Mouse (Mus musculus) heart, embryonic 13.5 days (tissue): ENCODE measurements around the gene Azi2. TPM values are rescaled to one million over a fixed set of nuclear protein-coding genes. Genes with fewer than 3 reads are reported as not detected.

Source experiments
- ATAC-seq: fragments of 200-750 bp; cut with Nextera tagmentation; 2 replicates; pipeline ENCODE4 v1.8.0; 2017; ENCODE audit warnings: moderate TSS enrichment; ENCODE audit not compliant: insufficient number of reproducible peaks, low FRiP score, low TSS enrichment; ENCODE audit errors: extremely low read depth
- H3K27ac ChIP-seq: fragments of 300-500 bp; sonication (generic); replicated peaks from 2 replicates; pipeline ENCODE4 v1.5.1; 2015; ENCODE audit warnings: moderate library complexity, mild to moderate bottlenecking, inconsistent platforms
- H3K27me3 ChIP-seq: fragments of 300-500 bp; sonication (generic); replicated peaks from 2 replicates; pipeline ENCODE4 v1.6.1; 2015; ENCODE audit warnings: mild to moderate bottlenecking, inconsistent platforms
- H3K36me3 ChIP-seq: fragments of 300-500 bp; sonication (generic); 2 replicates; pipeline ENCODE4 v1.6.1; 2015; ENCODE audit warnings: mild to moderate bottlenecking, inconsistent platforms
- H3K4me1 ChIP-seq: fragments of 300-500 bp; sonication (generic); 2 replicates; pipeline ENCODE4 v1.6.1; 2015; ENCODE audit warnings: inconsistent platforms
- H3K4me2 ChIP-seq: fragments of 300-500 bp; sonication (generic); 2 replicates; pipeline ENCODE4 v1.6.1; 2015; ENCODE audit warnings: inconsistent platforms, mild to moderate bottlenecking, moderate library complexity
- H3K4me3 ChIP-seq: fragments of 300-500 bp; sonication (generic); 2 replicates; pipeline ENCODE4 v1.5.1; 2015; ENCODE audit warnings: moderate library complexity, mild to moderate bottlenecking, inconsistent platforms
- H3K9ac ChIP-seq: fragments of 300-500 bp; sonication (generic); 2 replicates; pipeline ENCODE4 v1.6.1; 2015; ENCODE audit warnings: inconsistent platforms, mild to moderate bottlenecking, moderate library complexity
- H3K9me3 ChIP-seq: fragments of 300-500 bp; sonication (generic); 2 replicates; pipeline ENCODE4 v1.6.1; 2016; ENCODE audit warnings: inconsistent platforms
- WGBS: fragments of 180-500 bp; shearing (Covaris S2); methylation state at CpG from one replicate; pipeline ENCODE4 v1.1.7; 2015; ENCODE audit warnings: mixed read lengths; 5-methylcytosine and 5-hydroxymethylcytosine counted together
- polyA plus RNA-seq: library from polyadenylated mRNA; unstranded; fragments of >200 nt; fragmentation: Nextera tagmentation; extraction: Ambion mirVana; gene quantifications from 2 replicates; pipeline ENCODE4 v1.2.1, GENCODE M21; 2015

The Azi2 gene
- polyA plus RNA-seq, 1 experiment from 2014 or later, result 56.6 TPM

DNA sequence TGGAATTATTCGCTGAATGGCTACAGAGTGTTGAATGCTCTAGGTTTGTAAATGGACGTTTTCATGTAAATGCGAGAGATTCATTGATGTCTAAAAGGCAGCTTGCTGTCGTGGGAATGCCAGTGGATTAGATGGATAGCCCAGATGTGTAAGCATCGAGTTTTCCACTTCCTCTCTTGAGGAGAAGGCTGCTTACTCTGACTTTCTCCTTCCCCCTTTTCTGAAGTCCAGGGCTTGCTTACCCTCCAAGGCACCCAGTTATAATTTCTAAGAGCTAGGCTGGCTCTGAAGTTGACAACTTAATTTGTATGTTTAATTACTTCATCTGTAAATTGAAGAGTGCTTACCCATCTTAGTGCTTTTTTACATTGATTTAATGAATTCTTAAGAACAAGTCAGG is 1.3 kb downstream of the Azi2 start:
- Histone ChIP-seq H3K4me1 (peaks cover 27% of the 10 kb centered on the region), H3K9ac (peak overlapping the region; percentile 95), H3K27me3 (no peaks in the 10 kb centered on the region), H3K9me3 (no peaks in the 10 kb centered on the region), H3K4me2 (peak overlapping the region; percentile 84), H3K36me3 (peaks cover 8% of the 10 kb centered on the region), H3K4me3 (peak overlapping the region; percentile 92), H3K27ac (no peak overlapping the region)
- WGBS, result 28% methylated on average over 5 of the region's 5 CpGs
- ATAC-seq, result no peak

- Histone ChIP-seq H3K36me3 (peaks cover 12% of the 10 kb centered on the region), H3K4me2 (peak overlapping the region; percentile 84), H3K9me3 (no peaks in the 10 kb centered on the region), H3K27me3 (no peaks in the 10 kb centered on the region), H3K4me1 (peaks cover 27% of the 10 kb centered on the region), H3K4me3 (no peak overlapping the region), H3K9ac (no peak overlapping the region), H3K27ac (no peak overlapping the region)
- WGBS, result 75% methylated on average over 4 of the region's 4 CpGs
- ATAC-seq, result no peak
Measured at GRCm38 (mm10) chr9:118042738-118043137, 2.4 kb downstream of the Azi2 start.

- Histone ChIP-seq H3K9me3 (no peaks in the 10 kb centered on the region), H3K36me3 (peaks cover 17% of the 10 kb centered on the region), H3K4me2 (no peak overlapping the region), H3K27ac (no peak overlapping the region), H3K4me3 (no peak overlapping the region), H3K9ac (no peak overlapping the region), H3K27me3 (no peaks in the 10 kb centered on the region), H3K4me1 (peaks cover 27% of the 10 kb centered on the region)
- 88% methylated on average over 3 of the region's 3 CpGs for WGBS
- ATAC-seq, result no peak
Measured at GRCm38 (mm10) chr9:118043581-118043980, 3.3 kb downstream of the Azi2 start.

DNA sequence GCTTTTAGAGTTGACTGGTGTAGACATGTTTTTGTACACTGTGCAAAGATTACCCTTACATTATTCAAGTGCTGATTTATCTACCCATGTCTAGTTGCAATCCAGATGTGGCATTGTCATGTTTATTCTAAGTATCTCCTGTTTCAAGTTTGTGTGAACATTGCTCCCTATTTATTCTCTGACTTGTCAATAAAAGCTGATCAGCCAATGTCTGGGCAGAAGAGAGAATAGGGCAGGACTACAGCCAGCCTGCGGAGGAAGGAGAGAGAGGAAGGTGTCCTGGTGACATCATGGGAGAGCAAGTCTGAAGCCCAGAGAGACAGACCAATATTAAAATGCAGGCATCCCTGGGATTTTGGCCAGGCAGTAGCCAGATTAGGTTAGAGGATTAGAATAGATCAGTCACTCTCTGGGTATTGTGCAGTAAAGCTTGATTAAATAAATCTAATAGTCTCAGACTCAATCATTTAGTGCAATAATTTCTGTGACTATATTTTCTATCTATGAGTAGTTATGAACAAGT is 4.8 kb downstream of the Azi2 start:
- no peaks in the 10 kb centered on the region for H3K9me3 ChIP-seq
- no peaks in the 10 kb centered on the region for H3K27me3 ChIP-seq
- no peak overlapping the region for H3K9ac ChIP-seq
- H3K36me3 ChIP-seq, result peaks cover 24% of the 10 kb centered on the region
- H3K4me1 ChIP-seq, result peaks cover 27% of the 10 kb centered on the region
- no peak overlapping the region for H3K4me2 ChIP-seq
- H3K27ac ChIP-seq, result no peak overlapping the region
- no peak for ATAC-seq
- 56% methylated on average over 1 of the region's 1 CpGs for WGBS
- H3K4me3 ChIP-seq, result no peak overlapping the region

GRCm38 (mm10) chr9:118053286-118053685 is 13.0 kb downstream of the Azi2 start:
- H3K27ac ChIP-seq, result no peak overlapping the region
- ATAC-seq, result no peak
- H3K36me3 ChIP-seq, result peaks cover 63% of the 10 kb centered on the region
- WGBS, result 48% methylated on average over 1 of the region's 1 CpGs
- no peaks in the 10 kb centered on the region for H3K9me3 ChIP-seq
- H3K4me2 ChIP-seq, result no peak overlapping the region
- H3K9ac ChIP-seq, result no peak overlapping the region
- no peaks in the 10 kb centered on the region for H3K27me3 ChIP-seq
- H3K4me3 ChIP-seq, result no peak overlapping the region
- no peaks in the 10 kb centered on the region for H3K4me1 ChIP-seq

DNA sequence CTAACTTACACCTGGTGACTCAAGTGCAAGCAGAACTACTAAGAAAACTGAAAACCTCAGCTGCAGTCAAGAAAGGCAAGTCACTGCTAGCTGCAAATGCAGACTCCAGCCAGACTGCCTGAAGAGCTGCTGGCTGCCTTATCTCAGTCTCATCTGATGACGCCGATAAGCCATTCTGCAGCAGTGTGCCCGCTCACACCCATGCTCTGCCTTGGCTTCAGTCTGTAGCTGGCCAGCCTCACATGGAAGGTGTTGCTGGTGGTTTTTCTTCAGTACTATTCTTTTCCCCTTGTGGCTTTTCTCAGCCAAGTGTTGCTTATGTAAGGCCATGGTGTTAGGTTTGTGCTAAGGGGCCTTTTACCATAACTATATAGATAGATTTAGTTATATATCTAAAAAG is 18.8 kb downstream of the Azi2 start:
- WGBS, result 83% methylated on average over 3 of the region's 3 CpGs
- H3K36me3 ChIP-seq, result peaks cover 63% of the 10 kb centered on the region
- H3K27me3 ChIP-seq, result no peaks in the 10 kb centered on the region
- no peak overlapping the region for H3K9ac ChIP-seq
- no peak for ATAC-seq
- H3K4me1 ChIP-seq, result no peaks in the 10 kb centered on the region
- H3K27ac ChIP-seq, result no peak overlapping the region
- H3K9me3 ChIP-seq, result no peaks in the 10 kb centered on the region
- no peak overlapping the region for H3K4me3 ChIP-seq
- no peak overlapping the region for H3K4me2 ChIP-seq

DNA sequence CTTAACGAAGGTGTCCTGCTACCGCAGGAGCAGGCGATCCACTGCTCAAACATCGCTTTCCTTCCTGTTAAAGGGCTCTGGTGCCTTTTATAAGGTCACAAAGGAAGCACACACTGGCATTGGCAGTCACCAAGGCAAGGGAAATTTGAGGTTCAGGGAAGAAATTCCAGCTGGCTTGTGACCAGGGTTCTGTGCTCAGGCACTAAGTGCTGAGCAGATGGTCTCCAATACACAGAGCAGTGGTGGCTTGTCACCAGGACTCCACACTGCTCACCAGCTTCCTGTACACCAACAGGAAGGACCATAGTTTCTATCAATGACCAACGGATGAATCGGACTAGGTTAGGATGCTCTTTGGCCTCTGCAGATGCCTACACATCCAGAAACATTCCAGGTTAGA is 30.1 kb downstream of the Azi2 start:
- Histone ChIP-seq H3K27me3 (no peaks in the 10 kb centered on the region), H3K4me3 (no peak overlapping the region), H3K4me2 (no peak overlapping the region), H3K27ac (no peak overlapping the region), H3K9ac (no peak overlapping the region), H3K36me3 (peaks cover 64% of the 10 kb centered on the region), H3K9me3 (no peaks in the 10 kb centered on the region), H3K4me1 (no peaks in the 10 kb centered on the region)
- 92% methylated on average over 6 of the region's 6 CpGs for WGBS
- ATAC-seq, result no peak

- H3K9ac ChIP-seq, result no peak overlapping the region
- H3K36me3 ChIP-seq, result peaks cover 56% of the 10 kb centered on the region
- no peaks in the 10 kb centered on the region for H3K27me3 ChIP-seq
- H3K4me1 ChIP-seq, result no peaks in the 10 kb centered on the region
- H3K27ac ChIP-seq, result no peak overlapping the region
- no peak overlapping the region for H3K4me3 ChIP-seq
- WGBS, result 68% methylated on average over 3 of the region's 3 CpGs
- no peak for ATAC-seq
- no peak overlapping the region for H3K4me2 ChIP-seq
- H3K9me3 ChIP-seq, result no peaks in the 10 kb centered on the region
Measured at GRCm38 (mm10) chr9:118071337-118071736, 31.0 kb downstream of the Azi2 start.

- no peaks in the 10 kb centered on the region for H3K4me1 ChIP-seq
- WGBS, result 64% methylated on average over 5 of the region's 5 CpGs
- H3K9me3 ChIP-seq, result no peaks in the 10 kb centered on the region
- no peak overlapping the region for H3K9ac ChIP-seq
- no peak overlapping the region for H3K4me3 ChIP-seq
- ATAC-seq, result no peak
- H3K4me2 ChIP-seq, result no peak overlapping the region
- H3K27me3 ChIP-seq, result no peaks in the 10 kb centered on the region
- peaks cover 48% of the 10 kb centered on the region for H3K36me3 ChIP-seq
- no peak overlapping the region for H3K27ac ChIP-seq
Measured at GRCm38 (mm10) chr9:118072101-118072500, 31.8 kb downstream of the Azi2 start.

DNA sequence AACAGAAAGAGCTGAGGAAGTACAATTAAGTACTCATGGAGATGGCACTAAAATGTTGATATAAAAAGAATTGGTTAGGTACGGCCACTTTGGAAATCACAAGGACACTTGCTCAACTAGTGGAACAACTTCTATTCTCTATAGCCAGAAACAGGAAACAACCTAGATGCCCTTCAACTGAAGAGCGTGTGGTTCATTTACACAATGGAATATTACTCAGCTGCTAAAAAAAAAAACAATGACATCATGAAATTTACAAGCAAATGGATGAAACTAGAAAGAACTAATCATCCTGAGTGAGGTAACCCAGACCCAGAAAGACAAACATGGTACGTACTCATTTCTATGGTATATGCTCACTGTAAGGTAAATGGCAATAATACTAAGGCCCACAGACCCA is 33.1 kb downstream of the Azi2 start:
- H3K36me3 ChIP-seq, result peaks cover 36% of the 10 kb centered on the region
- H3K4me2 ChIP-seq, result no peak overlapping the region
- no peak overlapping the region for H3K27ac ChIP-seq
- no peak overlapping the region for H3K9ac ChIP-seq
- H3K9me3 ChIP-seq, result no peaks in the 10 kb centered on the region
- 88% methylated on average over 3 of the region's 3 CpGs for WGBS
- no peaks in the 10 kb centered on the region for H3K4me1 ChIP-seq
- no peak for ATAC-seq
- H3K4me3 ChIP-seq, result no peak overlapping the region
- H3K27me3 ChIP-seq, result no peaks in the 10 kb centered on the region

DNA sequence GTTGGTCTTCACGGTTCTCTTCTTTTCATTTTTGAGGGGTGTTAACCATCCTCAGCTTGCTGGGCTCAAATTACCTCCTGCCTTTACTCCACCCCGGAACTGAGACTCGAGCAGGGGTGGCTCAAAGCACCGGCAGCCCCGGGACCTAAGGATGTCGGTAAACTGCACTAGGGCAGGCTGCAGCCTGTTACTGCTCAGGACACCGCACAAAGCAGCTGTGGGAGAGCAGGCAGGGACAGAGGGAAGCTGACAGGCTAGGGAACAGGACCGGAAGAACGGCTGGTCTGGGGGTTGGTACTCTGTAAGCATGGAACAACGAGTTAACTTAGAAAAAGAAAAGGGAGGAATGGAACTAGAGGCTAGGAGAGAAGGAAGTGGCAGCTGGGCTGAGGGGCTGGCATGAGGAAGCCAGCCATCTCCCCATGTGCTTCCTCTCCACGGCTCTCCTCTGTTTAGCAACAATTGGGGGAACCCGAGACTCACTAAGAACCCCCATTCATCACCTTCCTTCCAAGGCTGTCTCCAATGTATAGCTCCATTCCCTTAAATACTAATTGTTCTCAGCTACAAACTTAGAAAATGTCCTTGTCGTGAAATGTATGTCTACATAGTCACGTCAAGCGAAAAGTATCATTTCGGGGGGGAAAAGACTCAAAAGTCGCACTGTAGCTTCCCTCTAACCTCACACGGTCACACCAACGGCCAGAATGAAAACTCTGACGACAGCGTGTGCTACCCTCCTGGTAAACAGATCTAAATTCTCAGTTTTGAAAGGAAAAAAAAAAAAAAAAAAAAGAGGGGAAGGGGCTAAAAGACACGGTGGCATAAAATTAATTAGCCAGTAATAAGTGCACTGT is 42.5 kb downstream of the Azi2 start:
- WGBS, result 36% methylated on average over 22 of the region's 22 CpGs
- Histone ChIP-seq H3K36me3 (no peaks in the 10 kb centered on the region), H3K4me3 (peak overlapping the region; percentile 39), H3K9me3 (no peaks in the 10 kb centered on the region), H3K9ac (peak overlapping the region; percentile 75), H3K4me1 (peaks cover 12% of the 10 kb centered on the region; the same call in 1 of the 2 replicates), H3K4me2 (peak overlapping the region; percentile 66), H3K27ac (no peak overlapping the region), H3K27me3 (no peaks in the 10 kb centered on the region)
- ATAC-seq, result no peak

- Histone ChIP-seq H3K4me3 (no peak overlapping the region), H3K9ac (no peak overlapping the region), H3K36me3 (no peaks in the 10 kb centered on the region), H3K27ac (no peak overlapping the region), H3K4me2 (no peak overlapping the region), H3K27me3 (no peaks in the 10 kb centered on the region), H3K4me1 (peaks cover 12% of the 10 kb centered on the region; the same call in 1 of the 2 replicates), H3K9me3 (no peaks in the 10 kb centered on the region)
- 82% methylated on average over 4 of the region's 4 CpGs for WGBS
- no peak for ATAC-seq
Measured at GRCm38 (mm10) chr9:118083834-118084233, 43.5 kb downstream of the Azi2 start.
